Mouse (Mus musculus): Measurements from ENCODE around the gene Lyrm1. TPM values are rescaled to one million over a fixed set of nuclear protein-coding genes. Genes with fewer than 3 reads are reported as not detected.

The Lyrm1 gene
- polyA plus RNA-seq, 1 experiment from 2014 or later: 9.3 TPM

DNA sequence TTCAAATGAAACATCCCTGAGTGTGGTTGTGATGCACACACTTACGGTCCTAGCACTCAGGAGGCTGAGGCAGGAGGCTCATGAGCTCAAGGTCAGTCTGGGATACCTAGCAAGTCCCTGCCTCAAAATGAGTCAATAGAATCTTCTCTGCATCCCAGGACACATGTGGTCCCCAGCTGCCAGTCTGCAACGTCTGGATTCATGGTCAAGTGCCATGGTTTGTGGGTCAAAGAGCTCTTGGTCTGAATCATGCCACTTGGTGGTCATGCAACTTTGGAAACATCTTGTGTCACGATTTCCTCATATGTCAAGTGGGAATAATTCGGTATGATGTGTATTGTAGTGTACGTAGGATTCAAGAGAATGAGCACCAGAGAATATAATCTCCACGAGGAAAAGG is 64.9 kb downstream of the Lyrm1 start:
- ATAC-seq (replicated peaks; ENCODE audit: low FRiP score, low read depth) (no peak), DNase-seq (ENCODE audit: low spot score) (no peak)
- H3K4me3 ChIP-seq (replicated peaks; ENCODE audit: low read depth, low read length): no peak overlapping the region
- H3K4me1 ChIP-seq (replicated peaks; ENCODE audit: insufficient read depth, low read length): 0 out of 2 replicates have a peak, but pooled peaks cover under 1% of the 10 kb centered on the region
- H3K9ac ChIP-seq (ENCODE audit: low read depth, low read length): no peak overlapping the region
- no peak for TF ChIP-seq CTCF (IDR thresholded peaks at IDR 0.05; ENCODE audit: low read depth)
- H3K27me3 ChIP-seq (ENCODE audit: insufficient read depth, low read length): no peaks in the 10 kb centered on the region
- H3K4me2 ChIP-seq (ENCODE audit: low read length): no peak overlapping the region
- no peaks in the 10 kb centered on the region for H3K36me3 ChIP-seq (ENCODE audit: insufficient read depth, low read length)
- H3K9me3 ChIP-seq (replicated peaks; ENCODE audit: low read length): no peaks in the 10 kb centered on the region
- H3K27ac ChIP-seq: no peak overlapping the region
- 90% methylated on average over 6 of the region's 6 CpGs for WGBS

GRCm38 (mm10) chr7:119961107-119961506 is 65.4 kb downstream of the Lyrm1 start:
- ATAC-seq (replicated peaks; ENCODE audit: low FRiP score, low read depth) (no peak), DNase-seq (ENCODE audit: low spot score) (no peak)
- H3K4me1 ChIP-seq (replicated peaks; ENCODE audit: insufficient read depth, low read length): no peaks in the 10 kb centered on the region
- no peak for TF ChIP-seq CTCF (IDR thresholded peaks at IDR 0.05; ENCODE audit: low read depth)
- no peak overlapping the region for H3K4me3 ChIP-seq (replicated peaks; ENCODE audit: low read depth, low read length)
- H3K9ac ChIP-seq (ENCODE audit: low read depth, low read length): no peak overlapping the region
- no peaks in the 10 kb centered on the region for H3K36me3 ChIP-seq (ENCODE audit: insufficient read depth, low read length)
- no peaks in the 10 kb centered on the region for H3K9me3 ChIP-seq (replicated peaks; ENCODE audit: low read length)
- H3K4me2 ChIP-seq (ENCODE audit: low read length): no peak overlapping the region
- WGBS: 56% methylated on average over 2 of the region's 2 CpGs
- no peak overlapping the region for H3K27ac ChIP-seq
- no peaks in the 10 kb centered on the region for H3K27me3 ChIP-seq (ENCODE audit: insufficient read depth, low read length)

DNA sequence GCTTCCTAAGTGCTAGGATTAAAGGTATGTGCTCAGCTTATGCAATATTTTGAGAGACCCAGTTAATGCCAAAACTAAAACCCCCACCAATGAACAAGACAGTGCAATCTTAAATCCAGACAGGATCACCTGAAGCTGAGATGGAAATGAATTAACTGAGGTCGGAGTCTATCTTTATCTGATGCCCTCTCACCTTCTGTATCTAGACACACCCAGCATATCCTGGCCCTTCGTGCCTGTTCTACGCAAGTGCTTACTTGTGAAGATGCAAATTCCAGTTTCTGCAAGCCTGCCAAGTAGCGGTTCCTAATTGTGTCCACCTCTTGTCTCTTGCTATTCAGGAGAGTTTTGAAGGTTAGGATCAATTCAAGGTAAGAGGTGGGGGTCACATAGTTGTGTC is 69.5 kb downstream of the Lyrm1 start:
- ATAC-seq (replicated peaks; ENCODE audit: low FRiP score, low read depth): no peak
- 86% methylated on average over 4 of the region's 4 CpGs for WGBS
- TF ChIP-seq CTCF (IDR thresholded peaks at IDR 0.05; ENCODE audit: low read depth): no peak

GRCm38 (mm10) chr7:119965651-119966395 is 70.2 kb downstream of the Lyrm1 start:
- H3K9me3 ChIP-seq (replicated peaks; ENCODE audit: low read length): no peaks in the 10 kb centered on the region
- no peak for DNase-seq (ENCODE audit: low spot score)
- H3K27ac ChIP-seq: no peak overlapping the region
- no peak overlapping the region for H3K4me3 ChIP-seq (replicated peaks; ENCODE audit: low read depth, low read length)
- 86% methylated on average over 9 of the region's 9 CpGs for WGBS
- H3K4me1 ChIP-seq (replicated peaks; ENCODE audit: insufficient read depth, low read length): no peaks in the 10 kb centered on the region
- H3K27me3 ChIP-seq (ENCODE audit: insufficient read depth, low read length): no peaks in the 10 kb centered on the region
- no peaks in the 10 kb centered on the region for H3K36me3 ChIP-seq (ENCODE audit: insufficient read depth, low read length)
- ATAC-seq (replicated peaks; ENCODE audit: low FRiP score, low read depth): no peak
- H3K4me2 ChIP-seq (ENCODE audit: low read length): no peak overlapping the region
- H3K9ac ChIP-seq (ENCODE audit: low read depth, low read length): no peak overlapping the region
- TF ChIP-seq CTCF (IDR thresholded peaks at IDR 0.05; ENCODE audit: low read depth): no peak

More for the DNA sequence above, 69.5 kb downstream of the Lyrm1 start:
- Histone ChIP-seq H3K9me3 (replicated peaks; ENCODE audit: low read length) (no peaks in the 10 kb centered on the region), H3K27ac (no peak overlapping the region), H3K4me2 (ENCODE audit: low read length) (no peak overlapping the region), H3K27me3 (ENCODE audit: insufficient read depth, low read length) (no peaks in the 10 kb centered on the region), H3K36me3 (ENCODE audit: insufficient read depth, low read length) (no peaks in the 10 kb centered on the region), H3K4me3 (replicated peaks; ENCODE audit: low read depth, low read length) (no peak overlapping the region), H3K9ac (ENCODE audit: low read depth, low read length) (no peak overlapping the region), H3K4me1 (replicated peaks; ENCODE audit: insufficient read depth, low read length) (no peaks in the 10 kb centered on the region)
- no peak for DNase-seq (ENCODE audit: low spot score)

DNA sequence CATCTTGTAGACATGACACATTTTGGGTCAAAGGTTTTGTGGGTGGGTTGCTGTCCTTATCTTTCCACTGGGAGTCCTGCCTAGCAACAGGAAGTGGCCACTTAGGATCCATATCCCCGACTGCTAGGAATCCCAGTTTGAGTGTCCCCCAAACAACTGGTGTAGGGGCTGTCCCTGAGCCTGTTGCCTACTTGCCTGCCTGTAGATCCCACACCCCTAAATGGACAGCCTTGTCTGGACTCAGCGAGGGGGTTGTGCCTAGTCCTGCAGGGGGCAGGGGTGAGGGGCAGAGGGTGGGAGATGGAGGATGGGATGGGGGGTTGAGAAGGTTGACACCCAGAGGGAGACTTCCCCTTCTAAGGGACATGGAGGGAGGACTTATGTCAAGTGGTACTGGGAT is 73.7 kb downstream of the Lyrm1 start:
- DNase-seq (ENCODE audit: low spot score) (no peak), ATAC-seq (replicated peaks; ENCODE audit: low FRiP score, low read depth) (no peak)

GRCm38 (mm10) chr7:119974214-119974613 is 78.6 kb downstream of the Lyrm1 start:
- no peak for ATAC-seq (replicated peaks; ENCODE audit: low FRiP score, low read depth)
- 86% methylated on average over 5 of the region's 5 CpGs for WGBS

More for the DNA sequence above, 73.7 kb downstream of the Lyrm1 start:
- Histone ChIP-seq H3K9me3 (replicated peaks; ENCODE audit: low read length) (no peaks in the 10 kb centered on the region), H3K36me3 (ENCODE audit: insufficient read depth, low read length) (no peaks in the 10 kb centered on the region), H3K9ac (ENCODE audit: low read depth, low read length) (no peak overlapping the region), H3K27ac (no peak overlapping the region), H3K27me3 (ENCODE audit: insufficient read depth, low read length) (no peaks in the 10 kb centered on the region), H3K4me2 (ENCODE audit: low read length) (no peak overlapping the region), H3K4me3 (replicated peaks; ENCODE audit: low read depth, low read length) (no peak overlapping the region), H3K4me1 (replicated peaks; ENCODE audit: insufficient read depth, low read length) (no peaks in the 10 kb centered on the region)
- 79% methylated on average over 2 of the region's 2 CpGs for WGBS
- TF ChIP-seq CTCF (IDR thresholded peaks at IDR 0.05; ENCODE audit: low read depth): no peak

More at GRCm38 (mm10) chr7:119974214-119974613, 78.6 kb downstream of the Lyrm1 start:
- no peak overlapping the region for H3K4me2 ChIP-seq (ENCODE audit: low read length)
- no peaks in the 10 kb centered on the region for H3K27me3 ChIP-seq (ENCODE audit: insufficient read depth, low read length)
- no peak overlapping the region for H3K4me3 ChIP-seq (replicated peaks; ENCODE audit: low read depth, low read length)
- H3K9ac ChIP-seq (ENCODE audit: low read depth, low read length): no peak overlapping the region
- H3K27ac ChIP-seq: no peak overlapping the region
- no peak for TF ChIP-seq CTCF (IDR thresholded peaks at IDR 0.05; ENCODE audit: low read depth)
- H3K4me1 ChIP-seq (replicated peaks; ENCODE audit: insufficient read depth, low read length): no peaks in the 10 kb centered on the region
- H3K9me3 ChIP-seq (replicated peaks; ENCODE audit: low read length): no peaks in the 10 kb centered on the region
- no peak for DNase-seq (ENCODE audit: low spot score)
- no peaks in the 10 kb centered on the region for H3K36me3 ChIP-seq (ENCODE audit: insufficient read depth, low read length)

Measured in kidney, postnatal 0 days (tissue).